Mouse (Mus musculus) limb, embryonic 10.5 days (tissue): Measurements from ENCODE around the gene Bicra. TPM values are rescaled to one million over a fixed set of nuclear protein-coding genes. Genes with fewer than 3 reads are reported as not detected.

Source experiments
- DNase-seq: peaks from one replicate; pipeline ENCODE4 v3.0.0-alpha.2; 2017; ENCODE audit warnings: low spot score
- H3K27ac ChIP-seq: fragments of 300-500 bp; sonication (generic); 2 replicates; pipeline ENCODE4 v1.5.1; 2016; ENCODE audit warnings: mild to moderate bottlenecking
- H3K27me3 ChIP-seq: fragments of 300-500 bp; sonication (generic); 2 replicates; pipeline ENCODE4 v1.6.1; 2016; ENCODE audit warnings: low read depth, mild to moderate bottlenecking; ENCODE audit not compliant: poor library complexity, severe bottlenecking
- H3K36me3 ChIP-seq: fragments of 300-500 bp; sonication (generic); 2 replicates; pipeline ENCODE4 v1.6.1; 2016; ENCODE audit warnings: mild to moderate bottlenecking, moderate library complexity
- H3K4me1 ChIP-seq: fragments of 300-500 bp; sonication (generic); 2 replicates; pipeline ENCODE4 v1.6.1; 2016
- H3K4me3 ChIP-seq: fragments of 300-500 bp; sonication (generic); 2 replicates; pipeline ENCODE4 v1.5.1; 2016; ENCODE audit warnings: mild to moderate bottlenecking, moderate library complexity
- H3K9me3 ChIP-seq: fragments of 300-500 bp; sonication (generic); replicated peaks from 2 replicates; pipeline ENCODE4 v1.6.1; 2016; ENCODE audit warnings: mild to moderate bottlenecking
- WGBS: fragments of 180-500 bp; shearing (Covaris S2); methylation state at CpG from one replicate; pipeline ENCODE4 v1.1.7; 2016; 5-methylcytosine and 5-hydroxymethylcytosine counted together
- polyA plus RNA-seq: library from polyadenylated mRNA; unstranded; fragments of >200 nt; fragmentation: Nextera tagmentation; extraction: Ambion mirVana; gene quantifications from 2 replicates; pipeline ENCODE4 v1.2.1, GENCODE M21; 2016

Gene Bicra
- polyA plus RNA-seq, 1 experiment from 2014 or later, result 10.8 TPM

DNA sequence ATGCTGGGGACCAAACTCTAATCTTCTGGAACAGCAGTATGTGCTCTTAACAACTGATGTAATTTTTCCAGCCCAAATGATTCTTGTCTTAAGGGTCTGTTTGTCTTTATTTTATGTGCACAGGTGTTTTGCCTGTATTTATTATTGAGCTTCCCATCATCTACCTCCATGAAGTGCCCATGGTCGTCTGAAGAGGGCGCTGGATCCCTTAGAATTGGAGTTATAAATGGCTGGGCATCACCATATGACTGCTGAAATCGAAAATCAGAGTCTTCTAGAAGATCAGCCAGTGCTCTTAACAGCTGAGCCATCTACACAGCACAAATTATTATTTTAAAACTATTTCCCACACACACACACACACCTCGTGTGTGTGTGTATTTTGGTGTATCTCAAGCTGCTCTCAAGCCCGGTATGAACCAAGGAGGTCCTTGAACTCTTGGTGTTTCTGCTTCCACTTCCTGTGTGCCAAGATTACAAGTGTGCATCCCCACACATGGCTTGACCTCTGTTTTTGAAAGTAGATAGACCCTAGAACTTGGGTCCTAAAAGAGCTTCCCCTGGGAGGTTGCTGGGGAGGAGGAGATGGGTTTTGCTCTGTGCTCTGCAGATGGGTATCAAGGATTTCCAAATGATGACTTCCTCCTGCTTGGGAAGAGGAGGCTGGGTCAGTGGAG lies 8.9 kb upstream of the Bicra start:
- peaks cover 4% of the 10 kb centered on the region; the same call in 1 of the 2 replicates for H3K9me3 ChIP-seq
- H3K27ac ChIP-seq, result no peak overlapping the region
- H3K27me3 ChIP-seq, result peaks cover 24% of the 10 kb centered on the region
- H3K36me3 ChIP-seq, result no peaks in the 10 kb centered on the region
- H3K4me3 ChIP-seq, result no peak overlapping the region
- DNase-seq, result no peak
- peaks cover 9% of the 10 kb centered on the region for H3K4me1 ChIP-seq
- WGBS, result 37% methylated on average over 5 of the region's 5 CpGs

- Histone ChIP-seq H3K27me3 (peaks cover 14% of the 10 kb centered on the region), H3K4me3 (no peak overlapping the region), H3K36me3 (no peaks in the 10 kb centered on the region), H3K9me3 (no peaks in the 10 kb centered on the region), H3K27ac (no peak overlapping the region), H3K4me1 (peaks cover 7% of the 10 kb centered on the region)
- no peak for DNase-seq
- WGBS, result 87% methylated on average over 6 of the region's 6 CpGs
These were observed 7.9 kb upstream of the Bicra start for GRCm38 (mm10) chr7:16055665-16056064.

- H3K27me3 ChIP-seq, result peaks cover 7% of the 10 kb centered on the region; the same call in 1 of the 2 replicates
- no peak overlapping the region for H3K27ac ChIP-seq
- peaks cover 9% of the 10 kb centered on the region for H3K4me1 ChIP-seq
- H3K9me3 ChIP-seq, result no peaks in the 10 kb centered on the region
- DNase-seq, result no peak
- no peaks in the 10 kb centered on the region for H3K36me3 ChIP-seq
- H3K4me3 ChIP-seq, result no peak overlapping the region
- 71% methylated on average over 4 of the region's 4 CpGs for WGBS
These were observed 7.2 kb upstream of the Bicra start for GRCm38 (mm10) chr7:16054966-16055365.

GRCm38 (mm10) chr7:16053105-16053504 lies 5.4 kb upstream of the Bicra start:
- Histone ChIP-seq H3K4me1 (peaks cover 22% of the 10 kb centered on the region), H3K27ac (no peak overlapping the region), H3K36me3 (no peaks in the 10 kb centered on the region), H3K27me3 (no peaks in the 10 kb centered on the region), H3K4me3 (peak overlapping the region; percentile 57), H3K9me3 (no peaks in the 10 kb centered on the region)
- no peak for DNase-seq
- 15% methylated on average over 6 of the region's 6 CpGs for WGBS

GRCm38 (mm10) chr7:16052684-16053083 lies 5.0 kb upstream of the Bicra start:
- Histone ChIP-seq H3K4me1 (peaks cover 22% of the 10 kb centered on the region), H3K27ac (peak overlapping the region; percentile 82), H3K4me3 (peak overlapping the region; percentile 57), H3K36me3 (no peaks in the 10 kb centered on the region), H3K9me3 (no peaks in the 10 kb centered on the region), H3K27me3 (no peaks in the 10 kb centered on the region)
- DNase-seq, result peak; percentile 94
- WGBS, result under 1% methylated on average over 24 of the region's 24 CpGs

GRCm38 (mm10) chr7:16051883-16052595 lies 4.3 kb upstream of the Bicra start:
- Histone ChIP-seq H3K9me3 (no peaks in the 10 kb centered on the region), H3K27me3 (no peaks in the 10 kb centered on the region), H3K4me1 (peaks cover 22% of the 10 kb centered on the region), H3K36me3 (no peaks in the 10 kb centered on the region), H3K27ac (peak overlapping the region; percentile 82), H3K4me3 (peak overlapping the region; percentile 57)
- 7% methylated on average over 19 of the region's 19 CpGs for WGBS
- peak; percentile 86 for DNase-seq

GRCm38 (mm10) chr7:16050600-16050999 lies 2.9 kb upstream of the Bicra start:
- H3K4me1 ChIP-seq, result peaks cover 30% of the 10 kb centered on the region
- H3K27me3 ChIP-seq, result no peaks in the 10 kb centered on the region
- H3K36me3 ChIP-seq, result no peaks in the 10 kb centered on the region
- WGBS, result 92% methylated on average over 3 of the region's 3 CpGs
- no peak overlapping the region for H3K4me3 ChIP-seq
- no peaks in the 10 kb centered on the region for H3K9me3 ChIP-seq
- DNase-seq, result no peak
- H3K27ac ChIP-seq, result no peak overlapping the region

DNA sequence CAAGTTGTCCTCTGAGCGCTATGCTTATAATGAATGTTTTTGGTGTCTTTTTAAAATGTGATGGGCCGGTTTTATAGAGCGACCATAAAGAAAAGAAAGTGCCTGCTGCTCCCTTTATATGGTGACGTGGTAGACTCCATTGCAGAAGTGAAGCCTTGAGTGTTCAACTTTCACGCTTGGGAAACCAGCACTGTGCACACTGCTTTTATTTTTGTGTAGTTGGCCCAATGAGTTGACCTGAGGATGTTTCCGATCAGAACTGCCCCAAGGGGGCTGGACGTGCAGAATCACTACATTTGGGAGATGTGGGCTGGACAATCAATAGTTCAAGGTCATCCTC lies 1.8 kb upstream of the Bicra start:
- Histone ChIP-seq H3K4me3 (peak overlapping the region; percentile 81), H3K4me1 (peaks cover 40% of the 10 kb centered on the region), H3K27ac (peak overlapping the region; percentile 93; the same call in 1 of the 2 replicates), H3K36me3 (no peaks in the 10 kb centered on the region), H3K9me3 (no peaks in the 10 kb centered on the region), H3K27me3 (no peaks in the 10 kb centered on the region)
- DNase-seq, result no peak
- 82% methylated on average over 7 of the region's 7 CpGs for WGBS

DNA sequence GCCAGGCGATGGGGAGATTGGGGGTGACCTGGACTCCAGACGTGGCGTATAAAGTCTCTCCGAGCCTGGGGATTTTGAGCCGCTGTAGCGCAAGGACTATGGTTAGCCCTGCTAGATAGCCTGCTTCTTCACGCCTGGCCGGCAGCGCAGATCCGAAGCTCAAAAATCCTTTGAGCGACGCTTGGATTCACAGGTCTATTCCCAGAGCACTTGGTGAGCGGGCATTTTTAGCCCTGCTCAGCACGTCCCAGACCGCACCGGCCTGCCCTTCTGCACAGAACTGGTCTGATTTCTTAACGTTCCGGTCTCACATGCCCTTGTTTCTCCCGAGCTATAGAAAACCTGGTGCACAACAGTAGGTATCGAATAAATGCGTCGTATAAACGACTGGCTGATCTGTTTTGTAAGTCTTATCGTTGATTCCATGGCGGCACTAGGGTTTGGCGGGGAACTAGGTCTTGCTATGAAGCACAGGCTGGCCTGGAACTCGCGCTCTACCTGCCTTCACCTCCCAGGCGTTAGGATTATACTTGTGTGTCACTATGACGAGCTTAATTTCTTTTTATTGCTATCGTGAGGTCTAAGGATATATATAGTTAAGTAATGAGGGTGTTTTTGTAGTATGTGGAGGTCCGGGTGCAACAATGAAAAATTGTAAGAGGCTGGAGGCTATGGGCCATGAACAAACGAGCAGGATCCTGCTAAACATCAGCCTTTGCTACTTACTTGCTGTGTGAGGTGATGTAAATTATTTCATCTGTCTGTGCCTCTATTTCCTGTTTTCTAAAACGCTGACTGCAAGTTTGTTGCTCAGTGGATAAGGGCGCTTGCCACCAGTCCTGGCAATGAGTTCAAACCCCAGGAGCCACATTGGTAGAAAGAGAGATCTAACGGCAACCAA lies 1.2 kb upstream of the Bicra start:
- no peak for DNase-seq
- 10% methylated on average over 36 of the region's 36 CpGs for WGBS
- Histone ChIP-seq H3K27ac (peak overlapping the region; percentile 93), H3K27me3 (no peaks in the 10 kb centered on the region), H3K36me3 (no peaks in the 10 kb centered on the region), H3K9me3 (no peaks in the 10 kb centered on the region), H3K4me1 (peaks cover 46% of the 10 kb centered on the region), H3K4me3 (peak overlapping the region; percentile 81)

GRCm38 (mm10) chr7:16048164-16048564 lies 443 bp upstream of the Bicra start:
- H3K36me3 ChIP-seq, result peaks cover 4% of the 10 kb centered on the region; the same call in 1 of the 2 replicates
- peak overlapping the region; percentile 93 for H3K27ac ChIP-seq
- H3K4me3 ChIP-seq, result peak overlapping the region; percentile 81
- H3K27me3 ChIP-seq, result no peaks in the 10 kb centered on the region
- H3K9me3 ChIP-seq, result no peaks in the 10 kb centered on the region
- under 1% methylated on average over 20 of the region's 20 CpGs for WGBS
- peak; percentile 95 for DNase-seq
- peaks cover 54% of the 10 kb centered on the region for H3K4me1 ChIP-seq

DNA sequence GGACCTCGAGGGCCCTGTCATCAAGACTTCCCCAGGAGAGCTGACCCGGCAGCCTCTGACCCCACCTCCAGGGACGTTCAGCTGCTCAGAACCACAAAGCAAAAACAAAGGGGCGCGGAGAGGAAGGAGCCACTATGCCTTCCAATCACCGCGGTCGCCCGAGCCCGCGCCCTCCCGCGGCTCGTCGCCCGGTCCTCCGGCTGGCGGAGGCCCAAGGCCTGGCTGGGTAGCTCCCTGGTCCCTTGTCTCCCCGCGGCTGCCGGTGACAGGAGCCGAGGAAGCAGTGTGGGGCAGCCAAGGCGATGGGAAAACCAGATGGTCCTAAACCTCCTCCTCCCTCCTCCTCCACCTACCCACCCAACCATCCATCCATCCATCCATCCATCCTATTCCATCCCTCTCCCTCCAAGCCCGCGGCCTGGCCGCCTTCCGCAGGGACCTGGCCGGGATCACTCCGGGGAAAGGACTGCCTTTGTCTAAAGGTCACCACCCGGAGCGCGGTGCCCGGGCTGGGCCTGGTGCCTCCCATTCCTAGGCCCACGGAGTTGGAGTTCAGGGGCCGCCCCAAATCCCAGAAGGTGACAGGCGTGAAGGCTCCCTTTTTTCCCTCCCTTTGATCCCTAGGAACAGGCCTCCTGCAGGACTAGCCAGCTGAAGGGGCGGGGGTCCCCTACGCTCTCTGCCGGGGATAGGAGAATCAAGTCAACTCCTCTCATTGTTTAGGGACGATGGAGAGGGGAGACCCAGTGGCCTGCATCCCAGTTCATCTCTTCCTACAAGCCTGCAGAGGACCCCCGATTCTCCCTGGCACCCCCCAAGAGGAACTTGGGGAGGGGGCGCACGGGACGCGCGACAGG lies 1.0 kb downstream of the Bicra start:
- DNase-seq, result peak; percentile 77
- H3K27me3 ChIP-seq, result no peaks in the 10 kb centered on the region
- WGBS, result under 1% methylated on average over 46 of the region's 46 CpGs
- H3K4me1 ChIP-seq, result peaks cover 49% of the 10 kb centered on the region
- H3K36me3 ChIP-seq, result peaks cover 15% of the 10 kb centered on the region
- no peaks in the 10 kb centered on the region for H3K9me3 ChIP-seq
- H3K4me3 ChIP-seq, result peak overlapping the region; percentile 81
- peak overlapping the region; percentile 93 for H3K27ac ChIP-seq

GRCm38 (mm10) chr7:16046101-16046480 lies 1.6 kb downstream of the Bicra start:
- Histone ChIP-seq H3K4me1 (peaks cover 49% of the 10 kb centered on the region), H3K4me3 (peak overlapping the region; percentile 81)
- WGBS, result 2% methylated on average over 7 of the region's 7 CpGs

More at GRCm38 (mm10) chr7:16046101-16046480, 1.6 kb downstream of the Bicra start:
- peak; percentile 65 for DNase-seq
- Histone ChIP-seq H3K36me3 (peaks cover 16% of the 10 kb centered on the region), H3K27ac (peak overlapping the region; percentile 93), H3K27me3 (no peaks in the 10 kb centered on the region), H3K9me3 (no peaks in the 10 kb centered on the region)
